Mouse (Mus musculus): ENCODE measurements around the gene Msh4.

Gene Msh4

GRCm38 (mm10) chr3:153808406-153808805 lies 97.5 kb downstream of the Msh4 start:
- no peak for DNase-seq (ENCODE audit: low spot score in 2 of 2)

- DNase-seq (ENCODE audit: low spot score in 2 of 2) = peak in 1 of 2 experiments; percentile 16
Measured at GRCm38 (mm10) chr3:153807444-153808149, 98.3 kb downstream of the Msh4 start.
